Mouse (Mus musculus): Measurements from ENCODE around the gene Gjd3. TPM values are rescaled to one million over a fixed set of nuclear protein-coding genes. Genes with fewer than 3 reads are reported as not detected.

Gjd3 gene
- polyA plus RNA-seq, 1 experiment from 2014 or later: 3.1 TPM

- no peaks in the 10 kb centered on the region for H3K27me3 ChIP-seq
- H3K4me1 ChIP-seq (replicated peaks): peaks cover 73% of the 10 kb centered on the region
- no peak overlapping the region for H3K27ac ChIP-seq (replicated peaks)
- no peaks in the 10 kb centered on the region for H3K36me3 ChIP-seq
- no peak overlapping the region for H3K4me3 ChIP-seq
- H3K9ac ChIP-seq: no peak overlapping the region
- H3K4me2 ChIP-seq: peak overlapping the region; percentile 9
- 35% methylated on average over 19 of the region's 19 CpGs for WGBS
- no peaks in the 10 kb centered on the region for H3K9me3 ChIP-seq
- ATAC-seq (ENCODE audit: low FRiP score, low read depth): no peak
Observed at GRCm38 (mm10) chr11:98932293-98933091, 50.3 kb downstream of the Gjd3 start.

Other genes with a start within 250 kb of the Gjd3 start
- gene Thra, start 242.4 kb downstream of the Gjd3 start, polyA plus RNA-seq (2015; fragmentation: Nextera tagmentation; extraction: Ambion mirVana): 136 and 138 TPM in 2 replicates
- 3.9 and 4.3 TPM in 2 replicates for gene Nr1d1, start 207.7 kb downstream of the Gjd3 start, polyA plus RNA-seq (2015; fragmentation: Nextera tagmentation; extraction: Ambion mirVana)
- gene Msl1, start 187.5 kb downstream of the Gjd3 start, polyA plus RNA-seq (2015; fragmentation: Nextera tagmentation; extraction: Ambion mirVana): 31.7 and 33.1 TPM in 2 replicates
- 49.4 and 54.2 TPM in 2 replicates for gene Casc3, start 178.1 kb downstream of the Gjd3 start, polyA plus RNA-seq (2015; fragmentation: Nextera tagmentation; extraction: Ambion mirVana)
- 10.5 and 13.1 TPM in 2 replicates for gene Rapgefl1, start 146.2 kb downstream of the Gjd3 start, polyA plus RNA-seq (2015; fragmentation: Nextera tagmentation; extraction: Ambion mirVana)
- gene Wipf2, start 119.4 kb downstream of the Gjd3 start, polyA plus RNA-seq (2015; fragmentation: Nextera tagmentation; extraction: Ambion mirVana): 4.4 and 4.5 TPM in 2 replicates
- 5.5 and 6.0 TPM in 2 replicates for gene Cdc6, start 75.2 kb downstream of the Gjd3 start, polyA plus RNA-seq (2015; fragmentation: Nextera tagmentation; extraction: Ambion mirVana)
- 11.4 and 16.8 TPM in 2 replicates for gene Rara, start 55.2 kb downstream of the Gjd3 start, polyA plus RNA-seq (2015; fragmentation: Nextera tagmentation; extraction: Ambion mirVana)
- 43.7 and 56.9 TPM in 2 replicates for gene Top2a, start 41.2 kb upstream of the Gjd3 start, polyA plus RNA-seq (2015; fragmentation: Nextera tagmentation; extraction: Ambion mirVana)
- gene Igfbp4, start 58.2 kb upstream of the Gjd3 start, polyA plus RNA-seq (2015; fragmentation: Nextera tagmentation; extraction: Ambion mirVana): 145 and 146 TPM in 2 replicates
- gene Tns4, start 106.3 kb upstream of the Gjd3 start, polyA plus RNA-seq (2015; fragmentation: Nextera tagmentation; extraction: Ambion mirVana): 0.08 and 0.17 TPM in 2 replicates
- 0.08 TPM in 2 replicates for gene Ccr7, start 172.1 kb upstream of the Gjd3 start, polyA plus RNA-seq (2015; fragmentation: Nextera tagmentation; extraction: Ambion mirVana)
- 253 and 266 TPM in 2 replicates for gene Smarce1, start 248.0 kb upstream of the Gjd3 start, polyA plus RNA-seq (2015; fragmentation: Nextera tagmentation; extraction: Ambion mirVana)

Data from hindbrain, embryonic 15.5 days (tissue).